Mouse (Mus musculus): ENCODE results near the gene Erp27. TPM values are rescaled to one million over a fixed set of nuclear protein-coding genes. Genes with fewer than 3 reads are reported as not detected.

Erp27 gene
- total and polyA plus RNA-seq, 3 experiments = 0.55 to 1.9 TPM; not detected in 1

DNA sequence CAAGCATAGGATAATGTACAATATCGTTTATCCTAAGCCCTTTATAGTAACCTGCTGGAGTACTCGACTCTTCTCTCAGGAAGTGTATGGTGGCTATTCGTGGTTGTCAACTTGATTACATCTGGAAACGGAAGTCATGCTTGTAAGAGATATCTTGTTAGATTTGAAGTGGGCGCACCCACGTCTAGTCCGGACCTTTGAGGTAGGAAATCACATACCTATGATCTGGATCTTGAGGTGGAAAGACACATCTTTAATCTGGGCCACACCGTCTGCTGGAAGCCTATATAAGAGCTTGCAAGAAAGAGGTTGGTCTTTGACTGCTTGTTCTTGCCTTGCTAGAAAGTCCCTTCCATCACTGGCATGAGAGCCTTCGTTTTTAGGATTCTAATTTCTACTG is 19.5 kb downstream of the Erp27 start:
- Histone ChIP-seq H3K4me3 (replicated peaks in 1 of 3; ENCODE audit: low read depth in 2 of 3, low read length in 2 of 3, poor library complexity in 1 of 3) (no peak overlapping the region), H3K9ac (ENCODE audit: insufficient read depth, low read depth) (no peak overlapping the region), H3K4me1 (ENCODE audit: control insufficient read depth in 1 of 2, insufficient read depth in 2 of 2) (peaks cover 0 to 19% of the 10 kb centered on the region in 2 experiments; a peak in 2 of 4 replicates), H3K27me3 (replicated peaks) (no peaks in the 10 kb centered on the region), H3K36me3 (replicated peaks in 1 of 2; ENCODE audit: control insufficient read depth in 1 of 2, insufficient read depth in 1 of 2, low read length in 1 of 2) (peaks cover 7 to 31% of the 10 kb centered on the region in 2 experiments), H3K9me3 (replicated peaks; ENCODE audit: low read length) (no peaks in the 10 kb centered on the region), H3K27ac (ENCODE audit: insufficient read depth, low read depth) (no peak overlapping the region), H3K4me2 (ENCODE audit: insufficient read depth, low read depth, poor library complexity, severe bottlenecking) (no peak overlapping the region), H3K79me2 (replicated peaks; ENCODE audit: control insufficient read depth, extremely low read depth, insufficient read depth, poor library complexity, severe bottlenecking) (no peaks in the 10 kb centered on the region)
- DNase-seq (ENCODE audit: extremely low read depth) = no peak
- dilution Hi-C loops (cut with MboI; ENCODE audit: extremely low pct_ligation_motif_present, extremely low pct_unique_long_range_greater_than_20kb, low sequenced_read_pairs) (no loop called here), in situ Hi-C loops (cut with MboI; ENCODE audit: low pct_ligation_motif_present, low pct_unique_long_range_greater_than_20kb, low sequenced_read_pairs) (no loop called here)
- TF ChIP-seq NRF1 (IDR thresholded peaks at IDR 0.05; ENCODE audit: low read depth, low read length) = no peak
- TF ChIP-seq CHD2 (IDR thresholded peaks at IDR 0.05; ENCODE audit: low read length) = no peak
- TF ChIP-seq MEF2A (IDR thresholded peaks at IDR 0.05; ENCODE audit: borderline replicate concordance, low read depth, low read length) = no peak
- TF ChIP-seq NELFE (IDR thresholded peaks at IDR 0.05; ENCODE audit: low read depth, low read length) = no peak
- no peak for TF ChIP-seq BHLHE40 (IDR thresholded peaks at IDR 0.05; ENCODE audit: low read depth, low read length)
- TF ChIP-seq RAD21 (IDR thresholded peaks at IDR 0.05; ENCODE audit: low read depth, low read length) = no peak
- TF ChIP-seq MAFK (IDR thresholded peaks at IDR 0.05; ENCODE audit: insufficient replicate concordance, low read length) = no peak
- TF ChIP-seq SIN3A (IDR thresholded peaks at IDR 0.05; ENCODE audit: low read length) = no peak
- no peak for TF ChIP-seq MAZ (IDR thresholded peaks at IDR 0.05; ENCODE audit: low read depth, low read length)
- no peak for TF ChIP-seq MXI1 (IDR thresholded peaks at IDR 0.05; ENCODE audit: low read depth, low read length)
- no peak for TF ChIP-seq ZKSCAN1 (IDR thresholded peaks at IDR 0.05; ENCODE audit: borderline replicate concordance, low read depth, low read length)
- TF ChIP-seq E2F4 (IDR thresholded peaks at IDR 0.05; ENCODE audit: insufficient replicate concordance, low read depth, low read length) = no peak
- TF ChIP-seq USF1 (IDR thresholded peaks at IDR 0.05; ENCODE audit: low read depth, low read length) = no peak
- no peak for TF ChIP-seq JUN (IDR thresholded peaks at IDR 0.05; ENCODE audit: insufficient read depth, low read depth, low read length)
- TF ChIP-seq ETS1 (conservative IDR thresholded peaks at IDR 0.05; ENCODE audit: low read depth, low read length) = no peak
- TF ChIP-seq HCFC1 (IDR thresholded peaks at IDR 0.05; ENCODE audit: low read depth, low read length) = no peak

DNA sequence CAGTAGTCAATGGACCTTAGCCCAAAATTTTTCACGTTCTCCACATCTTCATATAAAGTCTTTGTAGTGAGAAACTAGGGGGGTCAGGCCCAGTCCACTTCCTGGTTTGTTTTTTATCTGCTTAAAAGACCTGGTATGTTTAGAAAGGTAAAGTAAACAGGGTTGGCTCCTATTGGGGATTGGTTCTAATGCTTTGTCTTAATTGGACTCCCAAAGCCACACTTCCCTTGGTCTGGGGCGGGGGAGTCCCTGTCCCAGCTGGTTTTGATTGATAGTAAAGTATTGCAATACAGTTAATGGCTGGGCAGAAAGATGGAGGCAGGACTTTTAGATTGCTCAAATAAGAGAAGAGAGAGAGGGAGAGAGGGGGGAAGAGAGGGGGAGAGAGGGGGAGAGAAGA is 21.0 kb downstream of the Erp27 start:
- H3K4me1 ChIP-seq (ENCODE audit: control insufficient read depth in 1 of 2, insufficient read depth in 2 of 2) = peaks cover 0 to 19% of the 10 kb centered on the region in 2 experiments; a peak in 2 of 4 replicates
- dilution Hi-C loops (cut with MboI; ENCODE audit: extremely low pct_ligation_motif_present, extremely low pct_unique_long_range_greater_than_20kb, low sequenced_read_pairs) (no loop called here), in situ Hi-C loops (cut with MboI; ENCODE audit: low pct_ligation_motif_present, low pct_unique_long_range_greater_than_20kb, low sequenced_read_pairs) (no loop called here)
- no peak overlapping the region for H3K9ac ChIP-seq (ENCODE audit: insufficient read depth, low read depth)
- no peak overlapping the region for H3K4me2 ChIP-seq (ENCODE audit: insufficient read depth, low read depth, poor library complexity, severe bottlenecking)
- no peak overlapping the region for H3K27ac ChIP-seq (ENCODE audit: insufficient read depth, low read depth)
- H3K36me3 ChIP-seq (replicated peaks in 1 of 2; ENCODE audit: control insufficient read depth in 1 of 2, insufficient read depth in 1 of 2, low read length in 1 of 2) = peaks cover 0 to 17% of the 10 kb centered on the region in 2 experiments
- no peak overlapping the region for H3K4me3 ChIP-seq (replicated peaks in 1 of 3; ENCODE audit: low read depth in 2 of 3, low read length in 2 of 3, poor library complexity in 1 of 3)
- TF ChIP-seq ZC3H11A (IDR thresholded peaks at IDR 0.05; ENCODE audit: low read depth, low read length) = no peak
- DNase-seq (ENCODE audit: extremely low read depth) = no peak
- H3K9me3 ChIP-seq (replicated peaks; ENCODE audit: low read length) = no peaks in the 10 kb centered on the region
- no peaks in the 10 kb centered on the region for H3K27me3 ChIP-seq (replicated peaks)
- no peaks in the 10 kb centered on the region for H3K79me2 ChIP-seq (replicated peaks; ENCODE audit: control insufficient read depth, extremely low read depth, insufficient read depth, poor library complexity, severe bottlenecking)

Measured in CH12.LX (cell line).